Mouse (Mus musculus) embryonic facial prominence, embryonic 11.5 days (tissue): ENCODE results near the gene Ispd. TPM values are rescaled to one million over a fixed set of nuclear protein-coding genes. Genes with fewer than 3 reads are reported as not detected.

Experiments
- ATAC-seq: fragments of 200-750 bp; cut with Nextera tagmentation; replicated peaks from 2 replicates; pipeline ENCODE4 v1.8.0; 2017; ENCODE audit warnings: low read depth; ENCODE audit not compliant: insufficient number of reproducible peaks, low FRiP score, low TSS enrichment
- DNase-seq: peaks from one replicate; pipeline ENCODE4 v3.0.0-alpha.2; 2015; ENCODE audit warnings: low spot score
- H3K27ac ChIP-seq: fragments of 300-500 bp; sonication (generic); replicated peaks from 2 replicates; pipeline ENCODE4 v1.5.1; 2014; ENCODE audit warnings: mild to moderate bottlenecking, low read depth, low read length, control low read depth
- H3K27me3 ChIP-seq: fragments of 300-500 bp; sonication (generic); 2 replicates; pipeline ENCODE4 v1.6.1; 2014; ENCODE audit warnings: mild to moderate bottlenecking, low read length, moderate library complexity, mixed read lengths; ENCODE audit not compliant: control insufficient read depth, insufficient read depth
- H3K36me3 ChIP-seq: fragments of 300-500 bp; sonication (generic); replicated peaks from 2 replicates; pipeline ENCODE4 v1.6.1; 2014; ENCODE audit warnings: low read depth, mild to moderate bottlenecking, low read length, moderate library complexity, mixed read lengths; ENCODE audit not compliant: control insufficient read depth, insufficient read depth
- H3K4me1 ChIP-seq: fragments of 300-500 bp; sonication (generic); 2 replicates; pipeline ENCODE4 v1.6.1; 2014; ENCODE audit warnings: low read length, mixed read lengths; ENCODE audit not compliant: control insufficient read depth, insufficient read depth
- H3K4me2 ChIP-seq: fragments of 300-500 bp; sonication (generic); 2 replicates; pipeline ENCODE4 v1.6.1; 2014; ENCODE audit warnings: low read depth, mild to moderate bottlenecking, control low read depth, low read length, moderate library complexity
- H3K4me3 ChIP-seq: fragments of 300-500 bp; sonication (generic); 2 replicates; pipeline ENCODE4 v1.5.1; 2014; ENCODE audit warnings: low read depth, low read length, control low read depth
- H3K9ac ChIP-seq: fragments of 300-500 bp; sonication (generic); replicated peaks from 2 replicates; pipeline ENCODE4 v1.6.1; 2014; ENCODE audit warnings: mild to moderate bottlenecking, control low read depth, low read length
- H3K9me3 ChIP-seq: fragments of 300-500 bp; sonication (generic); replicated peaks from 2 replicates; pipeline ENCODE4 v1.6.1; 2016; ENCODE audit warnings: mild to moderate bottlenecking, low read length, inconsistent platforms, mixed read lengths; ENCODE audit not compliant: control insufficient read depth
- WGBS: fragments of 180-500 bp; shearing (Covaris S2); extraction: QIAGEN DNeasy Blood & Tissue Kit; methylation state at CpG from one replicate; pipeline ENCODE4 v1.1.7; 2014; 5-methylcytosine and 5-hydroxymethylcytosine counted together
- polyA plus RNA-seq: library from polyadenylated mRNA; unstranded; fragments of >200 nt; fragmentation: Nextera tagmentation; extraction: Ambion mirVana; gene quantifications from 2 replicates; pipeline ENCODE4 v1.2.1, GENCODE M21; 2014

Ispd gene
- polyA plus RNA-seq, 1 experiment from 2014 or later = 7.7 TPM

DNA sequence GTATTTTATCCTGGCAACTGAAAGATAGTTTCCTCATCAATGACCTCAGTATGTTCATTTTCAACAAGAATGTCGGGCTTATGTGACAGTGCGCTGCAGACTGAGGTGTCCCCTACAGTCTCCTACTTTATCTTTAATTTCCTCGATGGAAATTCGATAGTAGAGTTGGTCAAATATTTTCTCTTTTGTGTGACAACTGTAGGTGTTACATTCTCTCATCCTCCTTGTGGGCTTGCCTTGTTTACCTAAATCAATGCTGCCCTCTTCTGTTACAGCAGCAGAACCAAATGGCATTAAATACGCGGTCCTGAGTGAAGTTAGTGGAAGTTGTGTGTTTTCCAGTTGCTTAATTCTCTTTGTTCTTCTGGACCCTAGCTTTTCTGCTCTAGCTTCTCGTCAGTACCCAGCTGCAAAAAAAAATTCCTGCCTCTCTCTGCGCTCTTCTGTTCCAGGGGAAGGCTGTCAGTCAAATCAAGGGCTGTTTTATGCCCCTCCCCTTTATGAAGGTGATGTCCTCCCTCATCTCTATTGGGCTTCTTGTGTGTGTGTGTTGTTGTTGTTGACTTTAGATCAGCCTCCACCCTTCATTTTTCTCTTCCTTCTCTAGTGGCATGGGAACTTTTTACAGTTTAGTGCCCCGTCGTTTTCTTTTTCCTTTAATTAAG lies 289.8 kb downstream of the Ispd start:
- Histone ChIP-seq H3K4me3 (no peak overlapping the region), H3K27me3 (no peaks in the 10 kb centered on the region; the same call in 1 of the 2 replicates), H3K27ac (no peak overlapping the region), H3K9ac (no peak overlapping the region), H3K4me1 (no peaks in the 10 kb centered on the region), H3K36me3 (no peaks in the 10 kb centered on the region), H3K9me3 (no peaks in the 10 kb centered on the region), H3K4me2 (no peak overlapping the region)
- DNase-seq = peak; percentile 45
- 40% methylated on average over 10 of the region's 10 CpGs for WGBS
- no peak for ATAC-seq

DNA sequence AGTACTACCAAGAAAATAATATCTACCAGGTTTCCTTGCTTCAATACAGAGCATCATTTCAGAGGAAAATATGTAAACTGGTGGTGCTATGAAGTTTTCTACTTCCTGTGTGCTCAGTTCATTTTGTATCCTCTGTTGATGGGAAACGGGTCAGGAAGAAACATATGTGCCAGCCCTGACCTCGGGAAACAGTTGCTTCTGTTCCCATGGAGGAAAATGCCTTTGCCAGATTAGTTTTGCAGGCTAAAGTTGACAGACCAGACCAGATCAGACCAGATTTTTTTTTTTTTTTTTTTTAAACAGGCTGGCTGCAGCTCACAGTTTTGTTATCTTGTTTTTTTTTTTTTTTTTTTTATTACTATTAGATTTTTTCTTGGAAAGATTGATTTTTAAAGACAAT lies 293.2 kb downstream of the Ispd start:
- no peaks in the 10 kb centered on the region; the same call in 1 of the 2 replicates for H3K27me3 ChIP-seq
- H3K9ac ChIP-seq = no peak overlapping the region
- DNase-seq (no peak), ATAC-seq (no peak)
- H3K4me1 ChIP-seq = no peaks in the 10 kb centered on the region
- H3K4me2 ChIP-seq = no peak overlapping the region
- whole genome bisulfite sequencing = 26% methylated on average over 2 of the region's 2 CpGs
- H3K9me3 ChIP-seq = no peaks in the 10 kb centered on the region
- no peak overlapping the region for H3K4me3 ChIP-seq
- H3K36me3 ChIP-seq = no peaks in the 10 kb centered on the region
- H3K27ac ChIP-seq = no peak overlapping the region

DNA sequence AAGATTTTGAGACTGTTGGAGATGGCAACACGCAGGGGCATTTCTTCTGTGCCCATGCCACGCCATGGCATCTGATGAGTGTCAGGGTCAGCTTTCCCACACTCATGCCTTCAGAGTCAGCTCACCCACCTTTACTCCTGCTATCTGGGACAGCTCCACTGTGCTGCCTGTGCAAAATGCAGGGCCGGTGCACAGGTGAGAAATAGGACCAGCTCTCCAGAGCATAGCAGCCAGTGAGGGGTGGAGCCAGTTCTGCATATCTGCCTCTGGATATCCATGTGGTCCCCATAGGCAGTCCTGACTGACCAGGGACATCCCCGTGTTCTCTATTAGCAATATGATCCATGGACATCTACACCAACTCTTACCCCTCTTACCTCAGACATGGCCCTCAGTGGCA lies 297.0 kb downstream of the Ispd start:
- Histone ChIP-seq H3K27ac (no peak overlapping the region), H3K36me3 (no peaks in the 10 kb centered on the region), H3K4me1 (no peaks in the 10 kb centered on the region), H3K9me3 (no peaks in the 10 kb centered on the region), H3K4me2 (no peak overlapping the region), H3K4me3 (no peak overlapping the region), H3K9ac (no peak overlapping the region), H3K27me3 (no peaks in the 10 kb centered on the region)
- DNase-seq (no peak), ATAC-seq (no peak)
- 88% methylated on average over 4 of the region's 4 CpGs for WGBS

DNA sequence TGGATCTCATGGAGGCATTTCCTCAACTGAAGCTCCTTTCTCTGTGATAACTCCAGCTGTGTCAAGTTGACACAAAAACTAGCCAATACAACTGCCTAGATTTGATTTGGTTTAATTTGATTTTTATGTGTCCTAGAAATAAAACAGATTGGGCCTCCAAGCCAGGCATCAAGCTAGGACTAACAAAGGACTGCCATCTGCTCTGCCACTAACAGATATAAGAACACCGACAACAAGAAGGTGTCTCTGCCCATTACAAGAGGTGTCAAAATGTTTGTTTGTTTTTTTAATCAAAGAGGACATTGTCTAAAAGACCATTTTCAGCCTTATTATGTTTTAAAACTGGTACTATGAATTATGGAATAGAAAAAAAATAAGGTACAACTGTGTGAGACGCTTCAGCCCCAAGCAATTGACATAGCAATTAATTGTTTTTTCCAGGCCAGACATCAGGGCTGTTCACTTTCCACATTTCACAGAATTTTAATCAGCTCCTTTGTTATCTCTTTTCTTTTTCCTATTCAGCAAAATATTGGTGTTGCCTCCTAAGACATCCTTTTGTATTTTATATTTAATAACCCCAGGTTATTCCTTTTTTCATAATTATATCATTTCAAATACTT lies 299.7 kb downstream of the Ispd start:
- no peak for ATAC-seq
- Histone ChIP-seq H3K27me3 (no peaks in the 10 kb centered on the region), H3K9ac (no peak overlapping the region), H3K4me2 (no peak overlapping the region), H3K9me3 (no peaks in the 10 kb centered on the region), H3K4me3 (no peak overlapping the region), H3K27ac (no peak overlapping the region), H3K4me1 (no peaks in the 10 kb centered on the region), H3K36me3 (no peaks in the 10 kb centered on the region)
- 85% methylated on average over 2 of the region's 2 CpGs for WGBS
- no peak for DNase-seq

DNA sequence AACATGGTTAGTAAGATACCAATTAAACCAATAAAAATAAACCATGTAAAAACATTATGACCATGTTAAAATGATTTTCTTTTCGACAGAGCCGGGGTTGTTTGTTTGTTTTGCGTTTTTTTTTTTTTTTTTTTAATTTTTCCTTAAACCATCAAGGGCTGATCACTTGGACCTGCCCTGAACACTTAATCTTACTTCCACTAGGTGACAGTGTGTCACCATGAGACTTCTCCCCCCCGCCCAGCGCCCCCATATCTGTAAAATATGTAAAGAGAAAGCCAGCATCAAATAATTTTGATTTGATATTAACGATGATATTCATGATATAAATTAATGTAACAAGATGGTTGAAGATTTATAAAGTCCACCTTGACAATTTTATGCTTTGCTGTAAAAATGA lies 300.5 kb downstream of the Ispd start:
- 77% methylated on average over 6 of the region's 6 CpGs for WGBS
- Histone ChIP-seq H3K27me3 (no peaks in the 10 kb centered on the region), H3K4me2 (no peak overlapping the region), H3K27ac (no peak overlapping the region), H3K9me3 (no peaks in the 10 kb centered on the region), H3K4me1 (no peaks in the 10 kb centered on the region), H3K4me3 (no peak overlapping the region), H3K9ac (no peak overlapping the region), H3K36me3 (no peaks in the 10 kb centered on the region)
- no peak for DNase-seq
- no peak for ATAC-seq

DNA sequence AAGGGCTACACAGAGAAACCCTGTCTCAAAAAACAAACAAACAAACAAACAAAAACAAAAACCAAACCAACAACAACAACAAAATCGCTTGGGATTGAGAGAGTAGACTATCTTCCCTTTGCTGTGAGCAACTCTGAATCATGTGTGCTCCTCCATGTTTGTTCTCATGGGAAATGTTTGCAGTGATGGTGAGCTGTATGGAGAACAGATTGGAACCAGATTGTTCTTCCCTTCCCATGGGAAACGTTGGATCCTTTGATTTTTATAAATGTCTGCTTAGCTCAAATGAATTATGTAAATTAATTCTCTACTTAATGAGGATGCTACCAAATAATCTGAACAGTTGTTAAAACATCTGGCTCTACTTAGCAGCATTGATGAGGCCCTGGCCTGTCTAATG lies 312.8 kb downstream of the Ispd start:
- Histone ChIP-seq H3K4me3 (no peak overlapping the region), H3K4me2 (no peak overlapping the region), H3K36me3 (no peaks in the 10 kb centered on the region), H3K9ac (no peak overlapping the region), H3K4me1 (no peaks in the 10 kb centered on the region), H3K27ac (no peak overlapping the region), H3K9me3 (no peaks in the 10 kb centered on the region), H3K27me3 (no peaks in the 10 kb centered on the region)
- 67% methylated on average over 2 of the region's 2 CpGs for WGBS
- ATAC-seq (no peak), DNase-seq (no peak)

DNA sequence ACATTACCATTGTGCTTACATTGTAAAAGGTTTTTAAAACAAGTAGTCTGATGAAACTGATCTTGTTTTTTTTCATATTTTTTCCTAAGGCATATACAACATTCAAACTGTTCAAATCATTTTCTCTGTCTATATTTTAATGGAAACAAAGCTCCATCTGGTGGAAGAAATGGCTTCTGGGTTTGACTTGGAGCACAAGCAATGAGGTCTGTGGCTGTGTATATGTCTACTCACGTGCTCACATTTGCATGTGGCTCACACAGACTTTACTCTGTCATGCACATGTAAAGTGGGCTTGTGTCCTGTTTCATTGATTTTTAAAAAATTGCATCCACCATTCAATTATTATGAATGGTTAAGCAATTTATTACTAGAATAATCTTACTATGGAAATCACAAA lies 323.1 kb downstream of the Ispd start:
- WGBS = 67% methylated on average over 1 of the region's 1 CpGs
- ATAC-seq = no peak
- no peak overlapping the region for H3K4me2 ChIP-seq

DNA sequence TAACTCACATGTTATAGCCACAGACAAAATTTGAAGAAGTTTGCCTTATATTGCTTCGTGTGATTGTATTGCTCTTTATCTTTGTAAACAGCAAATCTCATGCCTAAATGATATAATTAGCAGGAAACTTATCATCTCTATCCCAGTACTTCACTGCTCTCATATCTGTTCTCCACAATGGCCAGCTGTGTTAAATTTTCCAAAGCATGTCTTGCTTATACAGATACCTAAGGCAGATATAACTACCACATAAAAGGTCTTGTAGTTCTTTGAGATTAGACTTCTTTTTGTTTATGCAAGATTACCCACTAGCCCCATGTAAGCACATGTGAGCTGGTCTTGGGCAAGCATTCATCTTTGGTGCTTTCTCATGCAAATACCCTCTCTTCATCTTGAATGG lies 327.6 kb downstream of the Ispd start:
- WGBS = 59% methylated on average over 1 of the region's 1 CpGs
- no peaks in the 10 kb centered on the region for H3K9me3 ChIP-seq

More for the DNA sequence above, 323.1 kb downstream of the Ispd start:
- Histone ChIP-seq H3K4me1 (no peaks in the 10 kb centered on the region), H3K27ac (no peak overlapping the region), H3K27me3 (no peaks in the 10 kb centered on the region), H3K36me3 (no peaks in the 10 kb centered on the region), H3K9ac (no peak overlapping the region), H3K9me3 (no peaks in the 10 kb centered on the region), H3K4me3 (no peak overlapping the region)
- DNase-seq = no peak

More for the DNA sequence above, 327.6 kb downstream of the Ispd start:
- Histone ChIP-seq H3K4me3 (no peak overlapping the region), H3K36me3 (no peaks in the 10 kb centered on the region), H3K27ac (no peak overlapping the region), H3K9ac (no peak overlapping the region), H3K27me3 (no peaks in the 10 kb centered on the region), H3K4me2 (no peak overlapping the region), H3K4me1 (no peaks in the 10 kb centered on the region)
- DNase-seq (no peak), ATAC-seq (no peak)
